Mouse (Mus musculus): Measurements from ENCODE around the gene Lrrc71. TPM values are rescaled to one million over a fixed set of nuclear protein-coding genes. Genes with fewer than 3 reads are reported as not detected.

The Lrrc71 gene
- under 1 TPM; 0.20 to 0.49 TPM for total RNA-seq (2021)
- long read RNA-seq, experiment 1, result 0 reads
- long read RNA-seq, experiment 2, result 0 reads

GRCm38 (mm10) chr3:87748431-87748830 is at the start of gene Lrrc71:
Lrrc71 (minus strand) TSS chr3:87748625.
- intact Hi-C loops (cut with DNase I), result loop anchor here (2.0 kb wide), 1 partner anchor 20 kb away; no protein-coding TSS in a partner anchor
- no peak for DNase-seq

- DNase-seq, result peak; percentile 28 to 37
- intact Hi-C loops (cut with DNase I), result loop anchor here (1.0 kb wide), 1 partner anchor 18 kb away; no protein-coding TSS in a partner anchor
These were observed 48.4 kb upstream of the Lrrc71 start, which contains the start of gene Insrr for GRCm38 (mm10) chr3:87796736-87797334. Insrr (plus strand) TSS chr3:87796951.

GRCm38 (mm10) chr3:87795336-87796277 is 47.2 kb upstream of the Lrrc71 start:
- intact Hi-C loops (cut with DNase I), result loop anchor here (1.0 kb wide), 2 partner anchors 20 to 23 kb away; no protein-coding TSS in a partner anchor
- DNase-seq, result peak; percentile 34 to 48

GRCm38 (mm10) chr3:87794922-87795325 is 46.5 kb upstream of the Lrrc71 start, which contains the start of gene Ntrk1:
Ntrk1 (minus strand) TSS chr3:87795162.
- DNase-seq, result no peak
- intact Hi-C loops (cut with DNase I), result loop anchor here (1.0 kb wide), 1 partner anchor 23 kb away; no protein-coding TSS in a partner anchor

GRCm38 (mm10) chr3:87789768-87790167 is 41.3 kb upstream of the Lrrc71 start:
- intact Hi-C loops (cut with DNase I), result no loop called here
- no peak for DNase-seq

- intact Hi-C loops (cut with DNase I), result no loop called here
- DNase-seq, result no peak
These were observed 40.8 kb upstream of the Lrrc71 start for GRCm38 (mm10) chr3:87789248-87789647.

- intact Hi-C loops (cut with DNase I), result no loop called here
- no peak for DNase-seq
These were observed 37.3 kb upstream of the Lrrc71 start for GRCm38 (mm10) chr3:87785626-87786214.

GRCm38 (mm10) chr3:87785156-87785555 is 36.7 kb upstream of the Lrrc71 start:
- no peak for DNase-seq
- intact Hi-C loops (cut with DNase I), result no loop called here

- no peak for DNase-seq
- intact Hi-C loops (cut with DNase I), result no loop called here
These were observed 35.0 kb upstream of the Lrrc71 start for GRCm38 (mm10) chr3:87783282-87784023.

GRCm38 (mm10) chr3:87779086-87779485 is 30.7 kb upstream of the Lrrc71 start:
- intact Hi-C loops (cut with DNase I), result no loop called here
- no peak for DNase-seq

GRCm38 (mm10) chr3:87778283-87778682 is 29.9 kb upstream of the Lrrc71 start:
- intact Hi-C loops (cut with DNase I), result no loop called here
- DNase-seq, result no peak

GRCm38 (mm10) chr3:87771088-87771487 is 22.7 kb upstream of the Lrrc71 start:
- intact Hi-C loops (cut with DNase I), result loop anchor here (2.0 to 5.0 kb wide), 2 partner anchors 46 to 86 kb away; no protein-coding TSS in a partner anchor

GRCm38 (mm10) chr3:87770280-87770679 is 21.9 kb upstream of the Lrrc71 start:
- DNase-seq, result no peak
- intact Hi-C loops (cut with DNase I), result loop anchor here (2.0 to 5.0 kb wide), 2 partner anchors 47 to 87 kb away; no protein-coding TSS in a partner anchor

More at GRCm38 (mm10) chr3:87771088-87771487, 22.7 kb upstream of the Lrrc71 start:
- DNase-seq, result no peak

- no peak for DNase-seq
- intact Hi-C loops (cut with DNase I), result loop anchor here (2.0 kb wide), 1 partner anchor 21 kb away; the partner anchor contains the start of gene Lrrc71
These were observed 21.1 kb upstream of the Lrrc71 start for GRCm38 (mm10) chr3:87769506-87769905.

GRCm38 (mm10) chr3:87768844-87769243 is 20.4 kb upstream of the Lrrc71 start:
- intact Hi-C loops (cut with DNase I), result loop anchor here (2.0 kb wide), 1 partner anchor 20 kb away; the partner anchor contains the start of gene Lrrc71
- DNase-seq, result peak; percentile 78

GRCm38 (mm10) chr3:87768431-87768830 is 20.0 kb upstream of the Lrrc71 start:
- DNase-seq, result no peak
- intact Hi-C loops (cut with DNase I), result loop anchor here (2.0 kb wide), 1 partner anchor 20 kb away; the partner anchor contains the start of gene Lrrc71

GRCm38 (mm10) chr3:87767764-87768163 is 19.3 kb upstream of the Lrrc71 start:
- intact Hi-C loops (cut with DNase I), result loop anchor here (2.0 kb wide), 1 partner anchor 19 kb away; the partner anchor contains the start of gene Lrrc71
- peak in 1 of 2 experiments; percentile 33 for DNase-seq

GRCm38 (mm10) chr3:87766284-87766667 is 17.9 kb upstream of the Lrrc71 start:
- DNase-seq, result no peak
- intact Hi-C loops (cut with DNase I), result no loop called here

GRCm38 (mm10) chr3:87765631-87766283 is 17.3 kb upstream of the Lrrc71 start:
- no peak for DNase-seq

More at GRCm38 (mm10) chr3:87765631-87766283, 17.3 kb upstream of the Lrrc71 start:
- intact Hi-C loops (cut with DNase I), result no loop called here
